8 mouse cellular contexts compared by ENCODE assay signal in genomic region chr1:59762651-59763163, GRCm38 (mm10). TPM values are rescaled to one million over a fixed set of nuclear protein-coding genes. Genes with fewer than 3 reads are reported as not detected.
DNase-seq lines count a peak whose midpoint lies in the region; ATAC-seq and TF ChIP-seq lines count a peak whose summit lies in the region.

No protein-coding gene starts in this region.

- TF ChIP-seq CTCF in cerebellum, adult 2 months (IDR thresholded peaks at IDR 0.05; ENCODE audit: borderline replicate concordance, insufficient read depth, low read depth, low read length) = no peak
- TF ChIP-seq CTCF in CH12.LX (conservative IDR thresholded peaks at IDR 0.05 in 1 of 2, IDR thresholded peaks at IDR 0.05 in 1 of 2; ENCODE audit: low read depth in 2 of 2, low read length in 2 of 2) = no peak
- no peak for TF ChIP-seq CTCF in gastrocnemius, adult 2 months (IDR thresholded peaks at IDR 0.05)

- H3K9ac ChIP-seq in CH12.LX (ENCODE audit: insufficient read depth, low read depth) = peak overlapping the region; percentile 1; the same call in 1 of the 2 replicates
- peak overlapping the region; percentile 80 for H3K9ac ChIP-seq in liver, embryonic 16.5 days (ENCODE audit: low read depth, low read length)
- H3K9ac ChIP-seq in neural tube, embryonic 13.5 days = peak overlapping the region; percentile 85

- intact Hi-C loops in gastrocnemius, adult 2 months (cut with DNase I) = loop anchor here (5.0 kb wide), 1 partner anchor 75 kb away; no protein-coding TSS in a partner anchor

- peak overlapping the region; percentile 31; the same call in 1 of the 2 replicates for H3K4me2 ChIP-seq in CH12.LX (ENCODE audit: insufficient read depth, low read depth, poor library complexity, severe bottlenecking)
- peak overlapping the region; percentile 98 for H3K4me2 ChIP-seq in liver, embryonic 16.5 days (ENCODE audit: low read depth, low read length)
- peak overlapping the region; percentile 91 for H3K4me2 ChIP-seq in neural tube, embryonic 13.5 days

- TF ChIP-seq RAD21 in CH12.LX (IDR thresholded peaks at IDR 0.05; ENCODE audit: low read depth, low read length) = no peak

- no peak for TF ChIP-seq POLR2A in cerebellum, adult 2 months (IDR thresholded peaks at IDR 0.05; ENCODE audit: borderline replicate concordance, insufficient read depth, low read length)
- TF ChIP-seq POLR2A in CH12.LX (IDR thresholded peaks at IDR 0.05; ENCODE audit: low read depth, low read length) = no peak

- peak overlapping the region; percentile 90 for H3K27ac ChIP-seq in cerebellum, adult 2 months (ENCODE audit: insufficient read depth, low read length)
- H3K27ac ChIP-seq in CH12.LX (ENCODE audit: insufficient read depth, low read depth) = no peak overlapping the region
- peak overlapping the region; percentile 99 for H3K27ac ChIP-seq in gastrocnemius, adult 2 months
- H3K27ac ChIP-seq in liver, embryonic 16.5 days (ENCODE audit: low read length) = peak overlapping the region; percentile 9
- peak overlapping the region; percentile 99 for H3K27ac ChIP-seq in neural tube, embryonic 13.5 days (replicated peaks)

- H3K4me1 ChIP-seq in cerebellum, adult 2 months (ENCODE audit: control insufficient read depth, insufficient read depth, low read length) = peaks cover 3% of the 10 kb centered on the region; the same call in 1 of the 2 replicates
- H3K4me1 ChIP-seq in CH12.LX (ENCODE audit: control insufficient read depth in 1 of 2, insufficient read depth in 2 of 2) = peaks cover 0 to 15% of the 10 kb centered on the region in 2 experiments; a peak in 2 of 4 replicates
- H3K4me1 ChIP-seq in liver, embryonic 16.5 days (ENCODE audit: control insufficient read depth, low read depth, low read length) = peaks cover 15% of the 10 kb centered on the region
- H3K4me1 ChIP-seq in neural tube, embryonic 13.5 days (replicated peaks) = peaks cover 23% of the 10 kb centered on the region

- peak; percentile 9 for ATAC-seq in liver, embryonic 16.5 days (ENCODE audit: low read depth)
- ATAC-seq in neural tube, embryonic 13.5 days (ENCODE audit: low read depth) = peak; percentile 71

- peak in 1 of 2 experiments; percentile 57 for DNase-seq in cerebellum, adult 2 months
- DNase-seq in cerebellum, adult 11 months = no peak
- DNase-seq in CH12.LX (ENCODE audit: extremely low read depth) = no peak
- peak; percentile 71 for DNase-seq in cerebellum, adult 9-11 months
- DNase-seq in gastrocnemius, adult 2 months = peak; percentile 63
- DNase-seq in kidney, postnatal 36 days = peak; percentile 29 to 61

- H3K79me2 ChIP-seq in CH12.LX (replicated peaks; ENCODE audit: control insufficient read depth, extremely low read depth, insufficient read depth, poor library complexity, severe bottlenecking) = peaks cover 8% of the 10 kb centered on the region

- H3K9me3 ChIP-seq in CH12.LX (replicated peaks; ENCODE audit: low read length) = no peaks in the 10 kb centered on the region
- no peaks in the 10 kb centered on the region for H3K9me3 ChIP-seq in liver, embryonic 16.5 days (replicated peaks; ENCODE audit: control insufficient read depth, low read length)
- no peaks in the 10 kb centered on the region for H3K9me3 ChIP-seq in neural tube, embryonic 13.5 days

- WGBS in cerebellum, adult 2 months = under 1% methylated on average over 44 of the region's 44 CpGs
- under 1% methylated on average over 44 of the region's 44 CpGs for WGBS in liver, embryonic 16.5 days (ENCODE audit: insufficient replicate concordance)
- under 1% methylated on average over 44 of the region's 44 CpGs for WGBS in neural tube, embryonic 13.5 days

- in situ Hi-C loops in CH12.LX (cut with MboI; ENCODE audit: low pct_ligation_motif_present, low pct_unique_long_range_greater_than_20kb, low sequenced_read_pairs) = loop anchor here (25.0 kb wide), 1 partner anchor 225 kb away; no protein-coding TSS in a partner anchor

- no peaks in the 10 kb centered on the region for H3K27me3 ChIP-seq in cerebellum, adult 2 months (ENCODE audit: control insufficient read depth, insufficient read depth, low read length)
- no peaks in the 10 kb centered on the region for H3K27me3 ChIP-seq in CH12.LX (replicated peaks)
- peaks cover 4% of the 10 kb centered on the region for H3K27me3 ChIP-seq in liver, embryonic 16.5 days (ENCODE audit: control insufficient read depth, insufficient read depth, low read depth, low read length)
- no peaks in the 10 kb centered on the region for H3K27me3 ChIP-seq in neural tube, embryonic 13.5 days

- no peak for TF ChIP-seq EP300 in CH12.LX (IDR thresholded peaks at IDR 0.05; ENCODE audit: low read length)

- no peaks in the 10 kb centered on the region for H3K36me3 ChIP-seq in CH12.LX (replicated peaks in 1 of 2; ENCODE audit: control insufficient read depth in 1 of 2, insufficient read depth in 1 of 2, low read length in 1 of 2)
- H3K36me3 ChIP-seq in liver, embryonic 16.5 days (ENCODE audit: control insufficient read depth, insufficient read depth) = no peaks in the 10 kb centered on the region
- no peaks in the 10 kb centered on the region for H3K36me3 ChIP-seq in neural tube, embryonic 13.5 days

- dilution Hi-C loops in CH12.LX (cut with MboI; ENCODE audit: extremely low pct_ligation_motif_present, extremely low pct_unique_long_range_greater_than_20kb, low sequenced_read_pairs) = no loop called here

- peak overlapping the region; percentile 97 for H3K4me3 ChIP-seq in cerebellum, adult 2 months (replicated peaks; ENCODE audit: insufficient read depth, low read depth, low read length)
- peak overlapping the region; percentile 12 to 81 (median 33) for H3K4me3 ChIP-seq in CH12.LX (replicated peaks in 1 of 3; ENCODE audit: low read depth in 2 of 3, low read length in 2 of 3, poor library complexity in 1 of 3)
- peak overlapping the region; percentile 92 for H3K4me3 ChIP-seq in gastrocnemius, adult 2 months
- H3K4me3 ChIP-seq in liver, embryonic 16.5 days (ENCODE audit: low read depth, low read length) = peak overlapping the region; percentile 81
- peak overlapping the region; percentile 60 for H3K4me3 ChIP-seq in neural tube, embryonic 13.5 days

TF ChIP-seq in CH12.LX, 34 proteins besides CTCF, POLR2A, EP300 and RAD21:
- TF ChIP-seq SIN3A (IDR thresholded peaks at IDR 0.05; ENCODE audit: low read length) (no peak), JUND (conservative IDR thresholded peaks at IDR 0.05; ENCODE audit: low read depth, low read length) (no peak), NRF1 (IDR thresholded peaks at IDR 0.05; ENCODE audit: low read depth, low read length) (no peak), SMC3 (IDR thresholded peaks at IDR 0.05; ENCODE audit: low read depth, low read length) (no peak), ZNF384 (IDR thresholded peaks at IDR 0.05; ENCODE audit: low read depth, low read length) (no peak), MAFK (IDR thresholded peaks at IDR 0.05; ENCODE audit: insufficient replicate concordance, low read length) (no peak), CHD1 (IDR thresholded peaks at IDR 0.05; ENCODE audit: low read depth, low read length) (no peak), MAZ (IDR thresholded peaks at IDR 0.05; ENCODE audit: low read depth, low read length) (no peak), ZMIZ1 (IDR thresholded peaks at IDR 0.05; ENCODE audit: low read depth, low read length) (no peak), NELFE (IDR thresholded peaks at IDR 0.05; ENCODE audit: low read depth, low read length) (no peak), MAX (IDR thresholded peaks at IDR 0.05; ENCODE audit: low read length) (no peak), RCOR1 (conservative IDR thresholded peaks at IDR 0.05; ENCODE audit: low read depth, low read length) (no peak), HCFC1 (IDR thresholded peaks at IDR 0.05; ENCODE audit: low read depth, low read length) (no peak), ZC3H11A (IDR thresholded peaks at IDR 0.05; ENCODE audit: low read depth, low read length) (no peak), ELF1 (IDR thresholded peaks at IDR 0.05; ENCODE audit: low read depth, low read length) (no peak), JUN (IDR thresholded peaks at IDR 0.05; ENCODE audit: insufficient read depth, low read depth, low read length) (no peak), E2F4 (IDR thresholded peaks at IDR 0.05; ENCODE audit: insufficient replicate concordance, low read depth, low read length) (no peak), USF2 (conservative IDR thresholded peaks at IDR 0.05; ENCODE audit: low read depth, low read length) (no peak)

RNA-seq across cellular contexts. Expression of gene Bmpr2, which starts 0.5 kb away (rescaled TPM):
- 22.1 and 23.7 TPM in 2 replicates for polyA plus RNA-seq in cerebellum, adult 2 months (2012; rRNA removed)
- total RNA-seq in CH12.LX (2012; rRNA removed) = 3.1 and 3.6 TPM in 2 replicates
- total RNA-seq in CH12.LX (2014; rRNA removed) = 4.8 and 5.0 TPM in 2 replicates
- 3.6 and 4.7 TPM in 2 replicates for polyA plus RNA-seq in CH12.LX (2012; ENCODE audit: insufficient read length, low read depth)
- 10 to 100 TPM; 46.8 to 47.8 TPM for total RNA-seq in gastrocnemius, adult 2 months (2021)
- polyA plus RNA-seq in liver, embryonic 16.5 days (2015; fragmentation: Nextera tagmentation; extraction: Ambion mirVana) = 0.87 and 0.88 TPM in 2 replicates
- polyA plus RNA-seq in neural tube, embryonic 13.5 days (2015; fragmentation: Nextera tagmentation; extraction: Ambion mirVana) = 11.8 and 13.8 TPM in 2 replicates

Comparison
In these comparisons a context has a peak if more than half of its experiments do, and no peak if none do; other contexts are left out.
1. DNase-seq: peak in cerebellum, adult 9-11 months (single experiment), gastrocnemius, adult 2 months (single experiment) and kidney, postnatal 36 days (2 of 2); none in cerebellum, adult 11 months (single experiment) and CH12.LX (single experiment).
2. H3K4me3 ChIP-seq: peak in every context shown above with its lines; median percentile 97 in cerebellum, adult 2 months; 92 in gastrocnemius, adult 2 months; 81 in liver, embryonic 16.5 days; 60 in neural tube, embryonic 13.5 days; 33 in CH12.LX.
3. H3K4me2 ChIP-seq: peak in every context shown above with its lines; median percentile 98 in liver, embryonic 16.5 days; 91 in neural tube, embryonic 13.5 days; 31 in CH12.LX.
4. H3K9ac ChIP-seq: peak in every context shown above with its lines; median percentile 85 in neural tube, embryonic 13.5 days; 80 in liver, embryonic 16.5 days; 1 in CH12.LX.